Mouse (Mus musculus): ENCODE results near the gene Ckap5. TPM values are rescaled to one million over a fixed set of nuclear protein-coding genes. Genes with fewer than 3 reads are reported as not detected.
A peak's percentile ranks its signal among the peaks of the same experiment; 100 is the strongest.

The Ckap5 gene
- polyA plus RNA-seq, 1 experiment, result 102 TPM

GRCm38 (mm10) chr2:91664780-91665179, 138.2 kb downstream of the Ckap5 start:
- TF ChIP-seq POLR2A (IDR thresholded peaks at IDR 0.05; ENCODE audit: low read depth, low read length), result peak; percentile 40; the same call in 1 of the 2 replicates
- no peak for TF ChIP-seq CTCF (IDR thresholded peaks at IDR 0.05; ENCODE audit: borderline replicate concordance, insufficient read depth, low read length)
- peak overlapping the region; percentile 85 for H3K27ac ChIP-seq (ENCODE audit: insufficient read depth, low read length)
- no peak overlapping the region for H3K4me3 ChIP-seq (ENCODE audit: insufficient read depth, low read length)
- H3K4me1 ChIP-seq (ENCODE audit: control insufficient read depth, insufficient read depth, low read length), result no peaks in the 10 kb centered on the region

GRCm38 (mm10) chr2:91666386-91666910, 139.9 kb downstream of the Ckap5 start:
- TF ChIP-seq CTCF (IDR thresholded peaks at IDR 0.05; ENCODE audit: borderline replicate concordance, insufficient read depth, low read length) (no peak), POLR2A (IDR thresholded peaks at IDR 0.05; ENCODE audit: low read depth, low read length) (no peak)

GRCm38 (mm10) chr2:91667747-91668146, 141.2 kb downstream of the Ckap5 start:
- Histone ChIP-seq H3K27ac (ENCODE audit: insufficient read depth, low read length) (no peak overlapping the region), H3K4me1 (ENCODE audit: control insufficient read depth, insufficient read depth, low read length) (no peaks in the 10 kb centered on the region), H3K4me3 (ENCODE audit: insufficient read depth, low read length) (no peak overlapping the region)
- TF ChIP-seq POLR2A (IDR thresholded peaks at IDR 0.05; ENCODE audit: low read depth, low read length) (no peak), CTCF (IDR thresholded peaks at IDR 0.05; ENCODE audit: borderline replicate concordance, insufficient read depth, low read length) (no peak)

More at GRCm38 (mm10) chr2:91666386-91666910, 139.9 kb downstream of the Ckap5 start:
- H3K27ac ChIP-seq (ENCODE audit: insufficient read depth, low read length), result no peak overlapping the region
- H3K4me3 ChIP-seq (ENCODE audit: insufficient read depth, low read length), result no peak overlapping the region
- no peaks in the 10 kb centered on the region for H3K4me1 ChIP-seq (ENCODE audit: control insufficient read depth, insufficient read depth, low read length)

GRCm38 (mm10) chr2:91669326-91669725, 142.8 kb downstream of the Ckap5 start:
- no peak overlapping the region for H3K4me3 ChIP-seq (ENCODE audit: insufficient read depth, low read length)
- no peak overlapping the region for H3K27ac ChIP-seq (ENCODE audit: insufficient read depth, low read length)

GRCm38 (mm10) chr2:91670038-91670437, 143.5 kb downstream of the Ckap5 start:
- H3K4me3 ChIP-seq (ENCODE audit: insufficient read depth, low read length), result no peak overlapping the region
- no peak overlapping the region for H3K27ac ChIP-seq (ENCODE audit: insufficient read depth, low read length)
- TF ChIP-seq POLR2A (IDR thresholded peaks at IDR 0.05; ENCODE audit: low read depth, low read length), result no peak
- TF ChIP-seq CTCF (IDR thresholded peaks at IDR 0.05; ENCODE audit: borderline replicate concordance, insufficient read depth, low read length), result no peak
- no peaks in the 10 kb centered on the region for H3K4me1 ChIP-seq (ENCODE audit: control insufficient read depth, insufficient read depth, low read length)

More at GRCm38 (mm10) chr2:91669326-91669725, 142.8 kb downstream of the Ckap5 start:
- no peak for TF ChIP-seq CTCF (IDR thresholded peaks at IDR 0.05; ENCODE audit: borderline replicate concordance, insufficient read depth, low read length)
- TF ChIP-seq POLR2A (IDR thresholded peaks at IDR 0.05; ENCODE audit: low read depth, low read length), result no peak
- H3K4me1 ChIP-seq (ENCODE audit: control insufficient read depth, insufficient read depth, low read length), result no peaks in the 10 kb centered on the region

Other genes with a start within 250 kb of the Ckap5 start
- 36.3 and 44.5 TPM in 2 replicates for gene 1110051M20Rik, start 82.1 kb upstream of the Ckap5 start, polyA plus RNA-seq (2011; ENCODE audit: insufficient read length, low read depth, missing spikeins)
- gene Lrp4, start 69.3 kb upstream of the Ckap5 start, polyA plus RNA-seq (2011; ENCODE audit: insufficient read length, low read depth, missing spikeins), result 5.1 and 7.0 TPM in 2 replicates
- not detected in 2 replicates for gene F2, start 109.7 kb downstream of the Ckap5 start, polyA plus RNA-seq (2011; ENCODE audit: insufficient read length, low read depth, missing spikeins)
- gene Zfp408, start 123.0 kb downstream of the Ckap5 start, polyA plus RNA-seq (2011; ENCODE audit: insufficient read length, low read depth, missing spikeins), result 14.8 and 17.1 TPM in 2 replicates
- 249 and 267 TPM in 2 replicates for gene Arhgap1, start 123.1 kb downstream of the Ckap5 start, polyA plus RNA-seq (2011; ENCODE audit: insufficient read length, low read depth, missing spikeins)
- gene Atg13, start 183.8 kb downstream of the Ckap5 start, polyA plus RNA-seq (2011; ENCODE audit: insufficient read length, low read depth, missing spikeins), result 19.8 and 20.6 TPM in 2 replicates
- 6.0 and 8.3 TPM in 2 replicates for gene Harbi1, start 184.1 kb downstream of the Ckap5 start, polyA plus RNA-seq (2011; ENCODE audit: insufficient read length, low read depth, missing spikeins)
- 23.8 and 26.2 TPM in 2 replicates for gene Ambra1, start 203.4 kb downstream of the Ckap5 start, polyA plus RNA-seq (2011; ENCODE audit: insufficient read length, low read depth, missing spikeins)

Measured in embryonic fibroblast, embryonic 13.5 days (primary cell).